Mouse (Mus musculus): ENCODE measurements around the gene Cd96.

Gene Cd96

GRCm38 (mm10) chr16:46036261-46036660 lies 83.8 kb downstream of the Cd96 start:
- DNase-seq (ENCODE audit: low spot score): no peak

GRCm38 (mm10) chr16:46033896-46034295 lies 86.2 kb downstream of the Cd96 start:
- DNase-seq (ENCODE audit: low spot score): no peak

GRCm38 (mm10) chr16:46022958-46023491 lies 97.0 kb downstream of the Cd96 start:
- no peak for DNase-seq (ENCODE audit: low spot score)

- DNase-seq (ENCODE audit: low spot score): peak; percentile 84
These were observed 97.7 kb downstream of the Cd96 start for GRCm38 (mm10) chr16:46022189-46022928.

DNA sequence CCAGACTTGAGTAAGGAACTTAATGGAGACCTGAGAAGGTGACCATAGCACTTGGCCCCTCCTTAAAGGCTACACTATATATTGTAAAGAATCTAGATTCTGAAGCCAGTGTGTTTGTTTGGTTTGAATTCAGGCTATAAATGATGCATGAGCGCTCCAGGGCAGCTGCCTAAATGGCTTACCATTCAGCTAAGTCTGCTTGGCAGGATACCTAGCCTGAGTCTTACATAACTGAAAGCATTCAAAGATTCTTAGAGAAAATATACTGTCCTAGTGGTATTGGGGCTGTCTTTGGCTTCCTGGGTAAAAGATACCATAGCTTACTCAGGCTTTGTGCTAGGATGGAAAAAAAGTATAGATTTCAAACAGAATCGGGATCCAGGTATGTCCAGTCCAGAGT lies 98.7 kb downstream of the Cd96 start:
- no peak for DNase-seq (ENCODE audit: low spot score)

- no peak for DNase-seq (ENCODE audit: low spot score)
These were observed 99.7 kb downstream of the Cd96 start for GRCm38 (mm10) chr16:46020396-46020795.

GRCm38 (mm10) chr16:46019799-46020198 lies 100.3 kb downstream of the Cd96 start:
- DNase-seq (ENCODE audit: low spot score): no peak

DNA sequence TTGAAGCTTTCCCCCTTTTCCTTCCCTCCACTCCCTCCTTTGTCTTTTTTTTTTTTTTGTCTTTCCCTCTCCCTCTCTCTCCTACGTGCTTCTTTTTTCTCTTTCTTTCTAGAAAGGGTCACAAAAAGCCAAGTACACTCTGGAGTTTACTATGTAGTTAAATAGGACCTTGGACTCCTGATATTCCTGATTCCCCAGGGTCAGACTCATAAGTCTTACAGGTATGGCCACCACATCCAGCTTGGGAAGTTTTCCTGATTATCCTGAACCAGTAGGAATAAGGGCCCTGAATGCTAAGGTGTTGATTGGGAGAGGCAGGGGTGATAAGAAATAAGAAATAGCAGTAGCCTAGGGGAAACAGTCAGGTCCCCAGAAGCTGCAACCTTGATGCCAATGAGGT lies 100.7 kb downstream of the Cd96 start:
- DNase-seq (ENCODE audit: low spot score): no peak

- no peak for DNase-seq (ENCODE audit: low spot score)
These were observed 108.4 kb downstream of the Cd96 start for GRCm38 (mm10) chr16:46011696-46012095.

DNA sequence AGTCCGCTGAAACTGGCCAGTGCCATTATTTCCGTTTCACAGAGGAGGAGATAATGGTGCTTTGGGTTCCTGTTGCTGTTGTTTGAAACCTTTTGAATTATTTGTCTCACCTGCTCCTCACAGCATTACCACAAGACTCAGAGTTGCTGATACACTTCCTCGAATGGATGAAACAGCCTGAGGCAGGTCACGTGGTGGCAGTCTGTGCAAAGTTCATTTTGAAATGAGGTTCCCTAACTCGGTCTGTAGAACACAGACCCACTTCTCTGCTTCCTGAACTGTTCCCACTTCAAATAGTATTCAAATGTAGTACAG lies 109.2 kb downstream of the Cd96 start:
- no peak for DNase-seq (ENCODE audit: low spot score)

DNA sequence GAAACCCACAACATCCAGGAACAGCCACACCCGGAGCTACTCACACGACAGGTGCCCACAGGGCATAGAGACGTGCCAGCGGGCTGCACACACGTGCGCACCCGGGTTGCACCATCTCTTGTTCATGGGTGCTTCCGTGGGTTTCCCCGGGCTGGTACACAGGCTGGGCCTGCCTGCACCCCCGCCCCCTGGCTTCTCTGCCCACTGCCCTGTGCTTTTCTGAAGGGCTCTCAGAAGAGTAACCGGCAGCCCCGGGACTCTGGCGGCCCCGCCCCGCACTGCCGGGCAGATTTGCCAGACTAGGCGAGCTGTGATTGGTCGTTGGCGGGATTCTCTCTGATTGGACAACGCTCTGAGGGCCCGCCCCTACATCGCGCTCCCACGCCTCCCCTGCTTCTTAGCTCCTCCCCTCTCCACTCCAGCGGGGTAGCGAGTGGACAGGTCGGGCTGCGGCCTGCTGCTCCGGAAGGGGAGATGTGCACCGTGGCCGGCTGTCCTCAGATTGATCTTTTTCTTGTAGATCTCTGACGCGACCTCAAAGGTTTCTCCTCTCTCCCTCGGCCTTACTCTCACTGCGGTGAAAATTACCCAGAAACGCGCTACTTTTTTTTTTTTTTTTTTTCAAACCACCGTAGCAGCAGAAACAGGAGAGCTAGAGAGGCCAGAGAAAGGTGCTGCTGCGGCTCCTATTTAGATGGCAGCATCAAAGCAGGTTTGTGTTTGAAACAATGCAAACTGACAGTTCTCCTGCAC lies 109.7 kb downstream of the Cd96 start, which contains the start of gene Plcxd2:
Gene Plcxd2 (minus strand): TSS at position 66 of the 753 bp plus-strand sequence.
- DNase-seq (ENCODE audit: low spot score): peak; percentile 98

DNA sequence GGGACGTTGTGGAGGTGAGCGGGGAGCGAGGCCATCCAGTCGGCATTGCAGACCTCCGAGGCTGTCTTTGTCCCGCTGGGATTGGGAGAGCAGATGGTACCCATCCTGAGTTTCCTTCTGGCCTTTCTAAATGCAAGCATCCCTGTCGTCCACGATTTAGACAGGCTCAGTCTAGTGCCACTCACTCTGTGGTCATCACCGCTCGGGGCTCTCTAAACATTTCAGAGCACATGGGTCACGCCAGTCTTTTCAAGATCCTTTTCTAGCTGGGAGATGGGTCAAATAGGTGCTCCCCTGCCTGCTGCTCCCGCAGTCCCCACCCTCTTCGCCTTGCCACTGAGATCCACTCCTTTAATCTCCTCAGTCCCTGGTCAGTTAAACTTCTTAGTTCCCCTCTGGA lies 110.3 kb downstream of the Cd96 start:
- peak; percentile 43 for DNase-seq (ENCODE audit: low spot score)

DNA sequence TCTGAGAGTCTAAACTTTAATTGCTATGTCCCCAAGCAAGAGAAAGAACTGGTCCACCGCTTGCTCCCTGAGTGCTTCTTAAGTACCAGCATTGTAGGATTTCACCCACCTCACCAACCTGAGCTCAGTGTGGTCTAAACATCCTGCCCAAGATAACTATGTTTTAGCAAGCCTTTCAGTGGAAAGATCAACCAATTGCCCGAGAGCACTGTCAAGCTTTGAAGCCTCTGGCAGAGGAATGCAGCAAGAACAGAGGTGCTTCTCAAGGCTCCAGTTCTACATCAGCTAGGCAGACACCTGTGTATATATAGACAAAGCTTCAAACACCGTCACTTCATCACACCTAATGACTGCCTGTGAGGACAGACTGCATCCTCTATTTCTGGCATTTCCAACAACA lies 111.3 kb downstream of the Cd96 start:
- DNase-seq (ENCODE audit: low spot score): no peak

- no peak for DNase-seq (ENCODE audit: low spot score)
These were observed 111.9 kb downstream of the Cd96 start for GRCm38 (mm10) chr16:46008036-46008605.

GRCm38 (mm10) chr16:46006261-46006660 lies 113.8 kb downstream of the Cd96 start:
- DNase-seq (ENCODE audit: low spot score): no peak

DNA sequence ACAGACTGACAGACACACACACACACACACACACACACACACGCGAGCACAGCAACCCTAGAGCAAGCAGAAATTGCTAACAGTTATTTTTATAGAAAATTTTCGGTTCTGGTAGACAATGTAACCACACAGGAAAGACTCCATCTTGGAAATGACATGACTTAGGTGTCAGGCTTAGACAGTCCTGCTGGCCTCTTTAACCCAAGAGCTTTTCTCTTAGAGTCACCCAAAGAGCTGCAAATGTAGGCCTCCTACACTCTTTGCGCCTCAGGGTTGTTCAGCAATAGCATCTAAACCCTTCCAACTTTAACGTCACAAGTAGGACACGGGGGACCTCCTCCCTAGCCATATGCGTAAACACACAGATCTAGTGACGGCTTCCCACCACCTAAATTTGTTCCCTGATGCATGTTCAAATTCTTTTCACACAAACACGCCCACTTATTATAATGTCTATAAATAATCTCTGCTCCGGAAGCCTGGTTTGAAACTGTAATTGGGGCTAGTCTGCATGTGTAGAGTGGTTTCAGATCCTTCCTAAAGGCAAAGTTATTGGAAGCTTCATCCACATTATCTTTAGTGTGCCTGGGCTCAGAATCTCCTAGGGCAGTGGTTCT lies 118.4 kb downstream of the Cd96 start:
- no peak for DNase-seq (ENCODE audit: low spot score)

- no peak for DNase-seq (ENCODE audit: low spot score)
These were observed 119.1 kb downstream of the Cd96 start for GRCm38 (mm10) chr16:46000976-46001375.

DNA sequence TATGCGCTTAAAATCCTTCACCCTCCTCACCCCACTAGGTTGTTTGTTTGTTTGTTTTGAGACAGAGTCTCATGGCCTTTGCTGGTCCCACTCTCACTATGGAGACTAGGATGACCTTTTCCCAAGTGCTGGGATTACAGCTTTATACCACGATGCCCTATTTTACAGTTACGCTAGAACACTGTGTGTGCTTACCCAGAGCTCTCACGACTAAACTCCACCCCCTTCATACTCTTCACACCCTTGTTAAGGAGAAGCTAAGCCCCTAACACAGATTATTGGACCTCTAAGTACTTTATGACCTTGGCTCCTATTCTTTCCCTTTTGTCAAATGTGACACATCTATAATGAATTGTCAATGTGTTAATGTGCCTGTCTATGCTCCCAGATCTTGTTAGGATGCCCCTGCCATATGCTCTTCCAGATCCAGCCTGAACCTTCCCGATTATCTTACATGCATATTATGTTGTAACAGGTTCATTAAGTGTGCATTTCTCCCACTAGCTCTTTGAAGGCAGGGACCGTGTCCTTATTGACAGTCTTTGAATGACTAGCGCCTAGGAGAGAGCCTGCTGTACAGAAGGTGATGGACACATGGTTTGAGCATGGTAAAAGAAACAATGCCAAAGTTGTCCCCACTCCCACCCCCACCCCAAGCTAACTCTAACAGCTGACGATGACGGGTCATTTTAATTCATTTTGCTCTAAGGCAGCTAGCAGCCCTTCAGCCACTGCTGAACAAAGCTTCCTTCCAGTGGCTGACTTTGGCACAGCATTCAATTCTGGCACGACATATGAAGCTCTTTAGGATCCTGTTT lies 120.5 kb downstream of the Cd96 start:
- DNase-seq (ENCODE audit: low spot score): peak; percentile 27

DNA sequence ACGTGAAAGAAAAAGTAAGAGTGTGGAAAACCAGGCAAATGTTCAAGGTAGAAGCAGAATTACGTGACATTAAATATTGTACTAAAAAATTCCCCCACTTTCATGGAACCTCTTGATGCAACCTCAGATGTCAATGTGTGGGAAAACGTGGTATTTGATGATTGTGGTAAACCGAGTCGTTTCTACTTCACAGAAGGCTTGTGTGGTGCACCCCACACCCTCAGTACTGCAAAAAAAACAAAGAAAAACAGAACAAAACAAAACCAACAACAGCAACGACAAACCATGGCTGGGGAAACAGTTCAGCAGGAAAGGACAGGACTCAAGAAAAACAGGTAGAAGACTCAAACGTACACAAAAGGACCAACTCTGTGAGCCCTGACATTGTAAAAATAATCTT lies 121.8 kb downstream of the Cd96 start:
- no peak for DNase-seq (ENCODE audit: low spot score)

DNA sequence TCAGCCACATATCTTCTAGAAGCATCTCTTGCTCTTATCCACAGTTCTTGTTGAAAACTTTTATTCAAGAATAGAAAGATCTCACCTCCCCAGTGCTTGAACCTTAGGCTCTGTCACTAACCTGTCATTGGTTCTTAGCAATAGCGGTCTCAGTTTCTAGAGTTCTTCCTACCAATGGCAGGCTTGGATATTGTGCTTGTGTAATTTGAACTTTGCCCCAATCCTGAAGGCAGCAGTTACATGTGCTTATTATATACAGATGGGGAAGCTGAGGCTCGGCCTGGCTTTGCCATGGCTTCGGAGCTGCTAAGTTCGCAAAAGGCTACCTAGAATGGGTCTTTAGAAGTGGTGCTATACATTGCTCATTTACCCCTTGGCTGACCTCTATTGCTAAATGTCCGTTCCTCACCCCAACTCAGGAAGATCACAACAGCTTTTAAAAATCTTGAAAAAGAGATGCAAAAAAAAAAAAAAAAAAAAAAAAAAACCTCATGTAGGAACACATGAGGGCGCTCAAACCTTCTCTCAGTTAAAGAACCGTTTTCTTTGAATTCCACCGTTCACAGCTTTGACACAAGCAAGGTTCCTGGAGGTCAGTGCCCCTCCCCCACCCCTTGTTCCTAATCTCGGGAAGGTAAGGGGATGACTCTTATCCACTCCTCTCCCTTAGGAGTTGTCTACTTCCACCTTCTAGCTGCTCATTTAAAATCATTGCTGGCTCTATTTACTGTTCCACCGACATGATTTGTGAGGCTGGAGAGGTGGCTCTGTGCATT lies 129.0 kb downstream of the Cd96 start:
- peak; percentile 55 for DNase-seq (ENCODE audit: low spot score)

DNA sequence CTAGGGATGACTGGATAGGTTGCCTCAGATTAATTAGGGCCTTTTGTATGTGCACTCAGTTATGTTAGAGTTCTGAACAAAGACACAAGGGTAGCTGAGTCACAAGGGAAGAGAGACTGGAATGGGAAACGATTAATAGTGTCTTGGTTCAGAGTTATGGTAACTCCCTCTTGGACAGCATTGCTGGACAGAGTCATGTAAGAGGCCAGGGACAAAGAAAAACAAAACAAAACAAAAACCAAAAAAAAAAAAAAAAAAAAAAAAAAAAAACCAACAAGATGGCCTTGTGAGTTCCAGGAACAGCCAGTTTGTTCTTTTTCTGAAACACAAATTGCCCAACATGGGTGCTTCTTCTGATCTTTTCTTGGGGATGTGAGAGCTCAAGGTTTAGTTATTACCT lies 133.8 kb downstream of the Cd96 start:
- DNase-seq (ENCODE audit: low spot score): no peak
